Mouse (Mus musculus): ENCODE data around the gene Pacs1.
A peak's percentile ranks its signal among the peaks of the same experiment; 100 is the strongest.
"Not testable (repeated sequence)": the region's sequence is repeated elsewhere in the genome, so short reads cannot be mapped to it uniquely, and the experiment has no call there.

Gene Pacs1

GRCm38 (mm10) chr19:5095887-5096474 lies 176.9 kb downstream of the Pacs1 start:
- no peak for DNase-seq (ENCODE audit: low spot score)

- no peak for DNase-seq (ENCODE audit: low spot score)
Observed at GRCm38 (mm10) chr19:5094746-5095417, 178.0 kb downstream of the Pacs1 start.

GRCm38 (mm10) chr19:5094243-5094632 lies 178.7 kb downstream of the Pacs1 start:
- DNase-seq (ENCODE audit: low spot score) = peak; percentile 90

- DNase-seq (ENCODE audit: low spot score) = no peak
Observed at GRCm38 (mm10) chr19:5093481-5094242, 179.3 kb downstream of the Pacs1 start.

GRCm38 (mm10) chr19:5092083-5092482 lies 180.8 kb downstream of the Pacs1 start:
- no peak for DNase-seq (ENCODE audit: low spot score)

GRCm38 (mm10) chr19:5089324-5089723 lies 183.6 kb downstream of the Pacs1 start:
- DNase-seq (ENCODE audit: low spot score) = no peak

GRCm38 (mm10) chr19:5087884-5088728 lies 184.8 kb downstream of the Pacs1 start, which contains the start of gene Yif1a:
Gene Yif1a (plus strand): TSS chr19:5088538.
- peak; percentile 96 for DNase-seq (ENCODE audit: low spot score)

- not testable (repeated sequence) for DNase-seq (ENCODE audit: low spot score)
Observed at GRCm38 (mm10) chr19:5086533-5086932, 186.4 kb downstream of the Pacs1 start.

- DNase-seq (ENCODE audit: low spot score) = no peak
Observed at GRCm38 (mm10) chr19:5085145-5085863, 187.6 kb downstream of the Pacs1 start, which contains the start of gene Tmem151a. Gene Tmem151a (minus strand): TSS chr19:5085531.

GRCm38 (mm10) chr19:5084834-5085144 lies 188.1 kb downstream of the Pacs1 start:
- DNase-seq (ENCODE audit: low spot score) = no peak

- DNase-seq (ENCODE audit: low spot score) = no peak
Observed at GRCm38 (mm10) chr19:5083961-5084833, 188.7 kb downstream of the Pacs1 start.

Measured in yolk sac, embryonic 10.5 days (tissue).